Mouse (Mus musculus) macrophage (primary cell): ENCODE results near the gene Amhr2. TPM values are rescaled to one million over a fixed set of nuclear protein-coding genes. Genes with fewer than 3 reads are reported as not detected.

Experiments
- H3K27ac ChIP-seq: fragments of 350-480 bp; formaldehyde crosslinking; 2 replicates; pipeline ENCODE4 v1.9.0; 2021
- H3K36me3 ChIP-seq: fragments of 350-480 bp; formaldehyde crosslinking; 2 replicates; pipeline ENCODE4 v1.9.0; 2021; ENCODE audit errors: inconsistent target
- H3K4me3 ChIP-seq: fragments of 350-480 bp; formaldehyde crosslinking; 2 replicates; pipeline ENCODE4 v1.9.0; 2021; ENCODE audit errors: inconsistent target
- H3K79me2 ChIP-seq: fragments of 350-480 bp; formaldehyde crosslinking; 2 replicates; pipeline ENCODE4 v1.9.0; 2021; ENCODE audit errors: inconsistent target
- WGBS: methylation state at CpG from one replicate; pipeline ENCODE4 v1.1.7; 2026; ENCODE audit warnings: inconsistent platforms; ENCODE audit not compliant: missing documents; 5-methylcytosine and 5-hydroxymethylcytosine counted together
- polyA plus RNA-seq: library from polyadenylated mRNA; stranded (reverse); fragments of 250-400 nt; gene quantifications from 3 replicates; pipeline ENCODE4 v1.2.4, GENCODE M21; 2018; ENCODE audit warnings: inconsistent platforms

Amhr2 gene
- polyA plus RNA-seq, 1 experiment from 2014 or later, result 0.07 TPM

DNA sequence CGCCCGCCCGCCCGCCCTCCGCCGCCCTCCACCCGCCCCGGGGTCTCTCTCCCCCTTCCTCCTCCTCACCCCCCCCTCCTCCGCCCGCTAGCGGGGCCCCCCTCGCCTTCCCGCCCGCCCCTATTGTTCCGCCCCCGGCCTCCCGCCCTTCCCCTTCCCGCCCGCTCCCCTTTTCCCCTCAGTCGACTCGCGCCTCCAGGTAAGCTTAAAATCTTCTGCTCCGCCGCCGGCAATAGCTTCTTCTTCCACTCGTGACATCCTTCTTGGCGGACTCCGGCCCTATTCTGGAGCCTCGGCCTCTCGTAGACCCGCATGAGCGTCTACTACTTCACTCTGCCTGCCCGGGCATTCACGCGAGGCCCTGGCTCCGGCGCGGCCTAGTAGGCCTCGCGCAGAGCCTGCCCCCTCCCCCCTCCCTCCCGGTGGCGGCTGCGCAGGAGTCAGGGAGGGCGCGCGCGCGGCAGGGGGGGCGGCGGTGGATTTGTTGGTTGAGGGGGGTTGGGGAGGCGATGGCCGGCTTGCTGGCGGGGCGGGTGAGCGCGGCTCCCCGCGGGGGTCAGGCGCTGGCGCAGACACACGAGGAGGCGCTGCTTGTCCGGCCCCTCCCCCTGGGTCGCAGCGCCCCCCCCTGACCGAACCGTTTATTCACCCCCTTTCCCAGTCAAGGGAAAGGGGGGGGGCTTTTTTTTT is 25.6 kb downstream of the Amhr2 start:
- Histone ChIP-seq H3K4me3 (peak overlapping the region; percentile 62), H3K79me2 (peaks cover 48% of the 10 kb centered on the region), H3K36me3 (peaks cover 35% of the 10 kb centered on the region), H3K27ac (peak overlapping the region; percentile 75)
- 0% methylated on average over 14 of the region's 67 CpGs for WGBS

DNA sequence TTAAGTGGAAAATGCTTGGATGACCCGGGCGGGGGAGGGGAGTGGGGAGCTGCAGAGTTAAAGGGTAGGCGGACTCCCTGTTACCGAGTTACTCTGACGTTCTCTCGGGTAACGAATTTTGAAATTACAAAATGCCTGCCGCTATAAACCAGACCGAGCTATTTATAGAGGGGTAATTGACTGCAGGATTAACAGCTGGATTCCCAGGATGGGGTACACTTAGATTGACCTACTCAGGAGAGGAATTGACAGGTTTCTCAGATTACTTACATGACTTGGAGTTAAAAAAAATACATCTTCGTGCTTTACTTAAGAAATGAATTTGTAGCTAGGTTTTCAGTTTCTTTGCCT is 26.1 kb downstream of the Amhr2 start:
- H3K36me3 ChIP-seq, result peaks cover 36% of the 10 kb centered on the region

DNA sequence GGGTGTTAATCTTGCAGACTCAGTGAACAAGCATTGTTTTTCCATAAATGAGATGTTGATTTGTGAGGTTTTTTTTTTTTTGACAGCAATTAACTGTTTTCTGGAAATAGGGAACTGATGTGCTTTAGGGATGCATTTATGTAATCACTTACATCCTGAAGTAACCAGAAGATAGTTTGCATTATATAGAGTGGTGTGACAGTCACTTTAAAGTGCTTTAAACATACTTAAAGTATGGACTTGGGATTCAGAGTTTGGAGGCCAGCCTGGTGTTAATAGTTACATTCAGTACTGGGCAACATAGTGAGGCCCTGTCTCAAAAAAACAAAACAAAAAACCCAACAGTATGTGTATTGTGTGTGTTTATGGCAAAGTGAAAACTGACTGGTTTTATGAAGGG is 26.6 kb downstream of the Amhr2 start:
- H3K36me3 ChIP-seq, result peaks cover 39% of the 10 kb centered on the region
- peak overlapping the region; percentile 62 for H3K4me3 ChIP-seq
- H3K79me2 ChIP-seq, result peaks cover 57% of the 10 kb centered on the region
- peak overlapping the region; percentile 52 for H3K27ac ChIP-seq

More for the DNA sequence above, 26.1 kb downstream of the Amhr2 start:
- Histone ChIP-seq H3K27ac (peak overlapping the region; percentile 52), H3K79me2 (peaks cover 53% of the 10 kb centered on the region), H3K4me3 (peak overlapping the region; percentile 62)
- WGBS, result 0% methylated on average over 4 of the region's 10 CpGs

DNA sequence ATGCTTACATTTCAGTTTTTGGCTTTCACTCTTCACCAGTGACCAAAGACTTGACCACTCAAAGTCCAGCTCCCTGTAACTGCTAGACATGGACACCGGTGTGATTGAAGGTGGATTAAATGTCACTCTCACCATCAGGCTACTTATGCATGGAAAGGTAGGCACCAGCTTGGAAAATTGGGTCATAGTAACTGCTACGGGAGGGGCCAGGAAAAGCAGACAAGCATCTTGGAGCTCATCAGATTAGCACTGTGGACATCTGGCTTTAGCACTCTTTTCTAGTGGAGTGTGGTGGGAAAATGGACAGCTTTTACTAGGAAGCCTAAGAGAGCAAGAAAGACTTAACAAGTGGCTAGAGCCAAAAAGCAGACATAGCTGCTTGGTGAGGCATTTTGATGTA is 28.1 kb downstream of the Amhr2 start:
- Histone ChIP-seq H3K79me2 (peaks cover 72% of the 10 kb centered on the region), H3K27ac (no peak overlapping the region), H3K36me3 (peaks cover 46% of the 10 kb centered on the region), H3K4me3 (no peak overlapping the region)
- WGBS, result 100% methylated on average over 2 of the region's 2 CpGs

DNA sequence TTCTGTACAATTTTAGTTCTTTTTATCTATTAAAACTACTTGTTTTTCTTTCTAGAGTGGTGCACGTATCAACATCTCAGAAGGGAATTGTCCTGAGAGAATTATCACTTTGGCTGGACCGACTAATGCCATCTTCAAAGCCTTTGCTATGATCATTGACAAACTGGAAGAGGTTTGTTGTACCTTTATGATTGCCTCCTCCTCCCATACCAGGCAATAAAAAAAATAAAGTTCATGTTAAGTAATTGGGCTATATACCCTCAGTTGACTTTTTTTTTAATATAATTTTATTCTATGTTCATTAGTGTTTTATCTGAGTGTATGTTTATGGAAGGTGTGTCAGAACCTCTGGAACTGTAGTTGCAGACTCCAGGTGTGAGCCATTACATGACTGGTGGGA is 29.4 kb downstream of the Amhr2 start:
- H3K36me3 ChIP-seq, result peaks cover 50% of the 10 kb centered on the region
- WGBS, result 89% methylated on average over 2 of the region's 2 CpGs
- no peak overlapping the region for H3K27ac ChIP-seq
- H3K79me2 ChIP-seq, result peaks cover 85% of the 10 kb centered on the region
- no peak overlapping the region for H3K4me3 ChIP-seq

DNA sequence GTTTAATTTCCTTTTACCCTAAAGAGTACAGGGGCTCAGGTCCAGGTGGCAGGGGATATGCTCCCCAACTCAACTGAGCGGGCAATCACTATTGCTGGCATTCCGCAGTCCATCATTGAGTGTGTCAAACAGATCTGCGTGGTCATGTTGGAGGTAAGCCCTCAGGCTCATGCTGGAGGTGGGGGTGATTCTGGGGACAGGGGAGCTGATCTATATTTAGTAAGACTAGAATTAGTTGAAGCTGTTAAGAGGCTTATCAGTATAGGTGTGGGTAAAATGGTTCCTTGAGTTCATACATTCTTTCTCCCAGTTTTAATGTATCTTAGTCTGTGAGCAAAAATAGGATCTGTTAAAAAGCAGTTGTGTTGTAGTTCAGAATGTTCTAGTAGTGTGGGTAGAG is 38.0 kb downstream of the Amhr2 start:
- 96% methylated on average over 3 of the region's 3 CpGs for WGBS
- Histone ChIP-seq H3K79me2 (peaks cover 100% of the 10 kb centered on the region), H3K4me3 (no peak overlapping the region), H3K36me3 (peaks cover 79% of the 10 kb centered on the region), H3K27ac (no peak overlapping the region)

DNA sequence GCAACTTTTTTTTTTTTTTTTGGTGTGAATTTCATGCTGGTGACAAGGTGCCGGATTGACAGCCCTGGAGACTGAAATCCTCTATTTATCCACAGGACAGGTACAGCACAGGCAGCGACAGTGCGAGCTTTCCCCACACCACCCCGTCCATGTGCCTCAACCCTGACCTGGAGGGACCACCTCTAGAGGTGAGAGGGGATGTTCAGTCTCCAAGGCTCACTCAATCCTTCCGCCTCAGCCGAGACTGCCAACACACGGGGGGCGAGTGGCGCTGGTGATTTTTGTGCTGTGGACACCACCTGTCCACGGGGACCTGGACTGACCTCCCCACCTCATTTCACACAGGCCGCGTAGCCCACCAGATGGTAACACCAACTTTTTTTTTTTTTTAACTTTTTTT is 40.7 kb downstream of the Amhr2 start:
- 97% methylated on average over 9 of the region's 12 CpGs for WGBS
- H3K27ac ChIP-seq, result no peak overlapping the region
- H3K36me3 ChIP-seq, result peaks cover 92% of the 10 kb centered on the region

DNA sequence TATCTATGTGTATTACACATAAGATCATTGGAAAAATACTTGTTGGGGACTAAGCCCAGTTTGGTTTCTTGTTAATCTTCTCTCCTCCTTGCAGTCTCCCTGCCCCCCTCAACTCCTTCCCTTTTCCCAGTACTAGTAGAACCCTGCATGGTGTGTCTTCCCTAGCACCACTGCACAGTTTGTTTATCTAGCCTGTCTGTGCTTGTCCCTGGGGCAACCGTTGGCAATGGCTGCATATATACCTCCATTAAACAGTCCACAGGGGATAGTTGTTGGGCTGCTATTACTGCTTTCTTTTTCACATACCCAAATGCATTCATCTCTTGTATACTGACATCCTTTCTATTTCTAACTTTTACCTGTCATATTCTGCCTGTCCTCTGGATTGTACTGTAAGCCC is 42.5 kb downstream of the Amhr2 start:
- H3K36me3 ChIP-seq, result peaks cover 99% of the 10 kb centered on the region
- peaks cover 90% of the 10 kb centered on the region for H3K79me2 ChIP-seq
- WGBS, result 94% methylated on average over 1 of the region's 1 CpGs
- no peak overlapping the region for H3K27ac ChIP-seq
- no peak overlapping the region for H3K4me3 ChIP-seq

More for the DNA sequence above, 40.7 kb downstream of the Amhr2 start:
- Histone ChIP-seq H3K79me2 (peaks cover 90% of the 10 kb centered on the region), H3K4me3 (no peak overlapping the region)

DNA sequence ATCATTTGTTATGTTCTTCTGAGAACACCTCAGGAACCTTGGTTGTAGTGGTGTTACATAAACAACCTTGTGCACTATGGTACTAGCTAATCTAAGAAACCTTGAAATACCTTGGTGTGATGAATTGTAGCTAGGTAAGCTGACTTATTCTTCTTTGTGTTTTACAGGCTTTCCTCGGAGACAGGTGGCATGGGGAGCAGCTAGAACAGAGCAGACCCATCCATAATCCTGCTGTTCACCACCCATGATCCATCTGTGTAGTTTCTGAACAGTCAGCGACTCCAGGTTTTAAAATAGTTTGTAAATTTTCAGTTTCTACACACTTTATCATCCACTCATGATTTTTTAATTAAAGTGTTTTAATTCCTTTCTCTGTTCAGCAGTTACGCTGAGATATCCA is 53.2 kb downstream of the Amhr2 start:
- H3K4me3 ChIP-seq, result no peak overlapping the region
- H3K36me3 ChIP-seq, result peaks cover 86% of the 10 kb centered on the region
- peaks cover 43% of the 10 kb centered on the region for H3K79me2 ChIP-seq
- WGBS, result 93% methylated on average over 3 of the region's 3 CpGs
- H3K27ac ChIP-seq, result no peak overlapping the region

DNA sequence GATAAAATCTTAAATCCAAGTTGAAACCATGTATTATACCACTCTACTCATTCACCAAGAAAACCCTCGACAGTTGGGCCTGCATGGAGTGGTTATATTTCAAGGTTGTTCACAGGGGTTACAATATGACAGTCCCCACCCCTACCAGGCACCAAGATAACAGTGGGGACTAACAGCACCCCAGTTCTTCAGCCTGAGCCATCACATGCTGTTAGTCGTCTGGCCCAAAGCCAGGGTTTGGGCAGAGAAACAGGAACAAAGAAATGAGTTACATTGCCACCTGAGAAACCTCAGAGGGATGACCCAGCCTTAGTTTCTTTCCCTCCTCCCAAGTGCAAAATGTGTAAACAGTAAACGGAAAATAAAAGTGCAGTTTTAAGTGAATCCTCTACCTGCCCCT is 54.2 kb downstream of the Amhr2 start:
- Histone ChIP-seq H3K36me3 (peaks cover 85% of the 10 kb centered on the region), H3K4me3 (no peak overlapping the region), H3K79me2 (peaks cover 33% of the 10 kb centered on the region), H3K27ac (no peak overlapping the region)
- 41% methylated on average over 3 of the region's 3 CpGs for WGBS

DNA sequence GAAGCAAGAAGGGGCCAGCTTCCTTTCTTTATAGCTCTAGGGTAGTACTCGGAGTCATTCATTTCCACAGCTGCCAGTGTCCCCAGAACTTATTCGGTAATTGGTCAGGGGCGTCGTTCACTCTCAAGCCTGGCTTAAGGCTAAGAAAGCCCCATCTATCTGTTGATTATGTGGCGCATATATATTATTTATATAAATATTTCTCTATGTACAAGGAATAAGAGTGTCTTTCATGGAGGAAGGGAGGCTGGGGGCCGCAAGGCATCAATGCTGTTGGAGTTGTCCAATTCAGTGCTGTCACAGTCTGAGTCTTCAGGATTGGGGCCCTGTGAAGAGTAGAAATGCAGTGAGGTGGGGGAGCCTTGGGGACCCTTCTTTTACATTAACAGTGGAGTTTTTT is 54.7 kb downstream of the Amhr2 start:
- Histone ChIP-seq H3K36me3 (peaks cover 82% of the 10 kb centered on the region), H3K27ac (no peak overlapping the region), H3K79me2 (peaks cover 28% of the 10 kb centered on the region), H3K4me3 (no peak overlapping the region)
- WGBS, result 81% methylated on average over 6 of the region's 6 CpGs

DNA sequence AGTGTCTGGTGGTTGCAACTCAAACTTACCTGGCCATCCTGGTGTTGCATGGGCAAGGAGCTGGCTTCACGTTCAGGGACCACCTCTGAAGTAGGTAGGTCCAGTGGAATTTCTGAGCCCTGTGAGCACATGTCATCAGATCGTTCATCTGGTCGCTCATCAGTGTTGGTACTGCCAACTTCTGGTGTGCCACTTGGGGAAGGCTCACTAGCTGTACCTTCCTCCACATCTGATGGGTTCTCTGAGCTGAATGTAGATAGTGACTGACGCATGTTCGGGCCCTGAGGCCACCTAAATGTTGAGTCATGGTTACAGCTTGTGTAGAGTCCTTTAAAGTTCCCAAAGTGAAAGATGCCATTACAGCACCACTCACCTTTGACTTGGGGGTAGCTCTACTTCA is 55.3 kb downstream of the Amhr2 start:
- H3K36me3 ChIP-seq, result peaks cover 76% of the 10 kb centered on the region
- peaks cover 25% of the 10 kb centered on the region for H3K79me2 ChIP-seq
- H3K4me3 ChIP-seq, result no peak overlapping the region
- no peak overlapping the region for H3K27ac ChIP-seq
- 94% methylated on average over 5 of the region's 5 CpGs for WGBS

DNA sequence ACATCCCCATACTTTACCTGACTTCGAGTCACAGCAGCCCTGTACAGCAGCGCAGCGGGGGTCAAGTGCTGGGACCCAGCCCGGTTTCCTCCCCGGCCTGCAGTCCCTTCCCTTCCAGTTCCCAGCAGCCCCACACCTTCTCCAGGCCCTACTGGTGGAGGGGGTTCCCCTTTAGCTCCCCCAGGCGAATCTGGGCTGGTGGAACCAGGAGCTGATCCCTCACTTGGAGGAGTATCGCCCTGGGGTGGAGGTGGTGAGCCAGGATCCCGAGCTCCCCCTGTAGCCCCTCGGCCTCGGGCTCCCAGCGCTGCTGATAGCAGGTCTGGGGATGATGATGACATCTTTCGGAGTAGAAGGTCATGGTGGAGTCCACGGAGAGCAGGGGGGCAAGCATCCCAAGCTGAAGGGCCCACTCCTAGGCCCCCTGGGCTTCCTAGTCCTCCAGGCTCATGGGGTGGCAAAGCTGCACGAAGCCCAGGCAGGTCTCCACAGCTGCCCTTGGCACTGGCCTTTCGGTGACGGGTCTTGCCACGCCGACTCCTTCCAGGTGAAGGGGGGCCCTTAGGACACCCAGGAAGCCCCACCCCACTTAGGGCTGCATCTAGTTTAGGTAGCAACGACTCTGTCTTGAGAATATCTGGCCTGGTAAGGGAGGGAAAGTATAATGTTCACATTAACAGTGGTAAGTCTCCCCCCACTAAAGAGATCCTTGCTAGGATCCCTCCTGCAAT is 56.1 kb downstream of the Amhr2 start:
- Histone ChIP-seq H3K79me2 (peaks cover 18% of the 10 kb centered on the region), H3K36me3 (peaks cover 70% of the 10 kb centered on the region), H3K27ac (no peak overlapping the region), H3K4me3 (no peak overlapping the region)
- 96% methylated on average over 19 of the region's 19 CpGs for WGBS

DNA sequence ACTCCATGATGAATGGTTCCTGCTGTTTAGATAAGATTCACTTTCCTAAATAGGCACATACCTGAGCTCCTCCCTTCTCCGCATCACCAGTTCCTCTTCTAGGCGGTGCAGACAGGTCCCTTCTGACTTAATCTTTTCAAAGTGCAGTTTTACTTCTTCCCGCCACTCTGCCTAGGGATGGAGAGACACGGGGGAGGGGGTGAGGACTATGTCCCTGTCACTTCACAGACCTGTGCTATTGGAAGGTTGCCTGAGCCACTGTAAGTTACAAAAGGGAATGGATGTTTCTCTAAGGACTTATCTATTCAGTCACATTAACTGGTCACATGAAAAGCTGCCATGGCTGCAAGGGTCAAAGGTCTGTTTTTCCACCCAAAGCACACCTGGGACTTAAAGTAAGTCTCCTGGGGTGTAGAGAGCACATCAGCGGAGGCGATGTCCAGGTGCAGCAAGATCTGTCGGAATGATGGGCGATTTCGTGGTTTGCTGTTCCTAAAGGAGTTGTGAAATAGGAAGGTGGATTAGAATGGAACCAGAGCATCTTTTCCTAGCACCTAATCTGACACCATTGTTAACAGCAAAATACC is 57.2 kb downstream of the Amhr2 start:
- peaks cover 65% of the 10 kb centered on the region for H3K36me3 ChIP-seq
- no peak overlapping the region for H3K27ac ChIP-seq
- WGBS, result 91% methylated on average over 9 of the region's 9 CpGs
- no peak overlapping the region for H3K4me3 ChIP-seq
- H3K79me2 ChIP-seq, result peaks cover 7% of the 10 kb centered on the region; the same call in 1 of the 2 replicates

DNA sequence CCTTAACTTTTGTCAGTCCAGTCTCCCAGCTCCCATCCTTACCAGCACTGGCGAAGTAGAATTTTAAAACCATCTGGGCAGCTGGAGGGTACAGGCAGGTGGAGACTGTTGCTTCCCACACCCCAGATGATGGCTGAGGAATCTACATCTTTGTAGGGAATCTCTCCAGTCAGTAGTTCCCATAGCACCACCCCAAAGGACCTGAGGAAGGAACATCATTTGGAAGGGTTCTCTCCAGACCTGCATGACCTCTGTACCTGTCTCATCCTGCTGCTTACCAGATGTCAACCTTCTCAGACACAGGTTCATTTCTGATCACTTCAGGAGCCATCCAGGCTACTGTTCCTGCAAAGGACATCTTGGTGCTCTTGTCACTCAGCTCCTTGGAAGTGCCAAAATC is 58.3 kb downstream of the Amhr2 start, which contains the start of gene Gm10337:
TSS of gene Gm10337 (plus strand) at position 276 of the 400 bp plus-strand sequence.
- Histone ChIP-seq H3K79me2 (peaks cover 8% of the 10 kb centered on the region), H3K27ac (no peak within 1 kb of the TSS), H3K36me3 (peaks cover 58% of the 10 kb centered on the region), H3K4me3 (no peak within 1 kb of the TSS)
- WGBS, result 100% methylated on average over 1 of the region's 1 CpGs
